Mouse (Mus musculus) right cerebral cortex, postnatal 14 days (tissue): ENCODE results near the gene Spop.

Experiments used
- DNase-seq: peaks from one replicate; pipeline ENCODE4 v3.0.0; 2022

Spop gene

GRCm38 (mm10) chr11:95532353-95533072 is 118.6 kb downstream of the Spop start:
- no peak for DNase-seq

- peak; percentile 93 for DNase-seq
Observed at GRCm38 (mm10) chr11:95533484-95534160, 119.7 kb downstream of the Spop start.

- DNase-seq, result no peak
Observed at GRCm38 (mm10) chr11:95538378-95539104, 124.7 kb downstream of the Spop start.

- no peak for DNase-seq
Observed at GRCm38 (mm10) chr11:95540637-95541385, 126.9 kb downstream of the Spop start.
